ENCODE assay signal across 13 mouse cellular contexts in the genomic region with DNA sequence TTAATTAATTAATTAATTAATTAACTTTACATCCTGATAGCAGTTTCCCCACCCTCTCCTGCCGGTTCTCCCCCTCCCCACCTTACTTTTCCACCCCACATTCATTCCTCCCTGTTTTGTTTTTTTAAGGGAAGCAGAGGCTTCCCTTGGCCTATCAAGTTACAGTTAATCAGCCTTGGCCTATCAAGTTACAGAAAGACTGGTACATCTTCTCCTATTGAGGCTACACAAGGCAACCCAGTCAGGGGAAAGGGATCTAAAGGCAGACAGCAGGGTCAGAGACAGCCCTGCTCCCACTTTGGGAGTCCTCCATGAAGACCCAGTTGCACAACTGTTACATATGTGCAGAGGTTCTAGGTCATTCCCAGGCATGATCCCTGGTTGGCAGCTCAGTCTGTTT.
"Had no signal": no experiment of that assay in that cellular context is flagged by ENCODE, and none has a peak within 500 bp of the region (broad histone marks: within the 10 kb centered on the region; RNA-seq: fewer than 3 reads in every experiment).

No protein-coding gene starts in this region.

- H3K4me2 ChIP-seq: liver, embryonic 13.5 days; midbrain, embryonic 11.5 days had no signal

- H3K4me3 ChIP-seq: left cerebral cortex, adult 2 months; liver, embryonic 13.5 days had no signal

- H3K9me3 ChIP-seq: liver, embryonic 13.5 days had no signal

- H3K27me3 ChIP-seq: liver, embryonic 13.5 days had no signal

- DNase-seq: kidney, adult 9 months; kidney, postnatal 25 days; layer of hippocampus, postnatal 36 days; liver, embryonic 13.5 days; lung, adult 2 months; lung, postnatal 14 days; lung, postnatal 4 days; midbrain, embryonic 14.5 days; thymus, adult 2 months; thymus, postnatal 14 days; thymus, postnatal 4 days had no signal

- H3K4me1 ChIP-seq: liver, embryonic 13.5 days had no signal

- H3K27ac ChIP-seq: left cerebral cortex, adult 2 months; liver, embryonic 13.5 days had no signal

- H3K9ac ChIP-seq: liver, embryonic 13.5 days had no signal

- H3K36me3 ChIP-seq: liver, embryonic 13.5 days had no signal
